Mouse (Mus musculus) MEL (cell line): ENCODE results near the gene 1600002K03Rik. TPM values are rescaled to one million over a fixed set of nuclear protein-coding genes. Genes with fewer than 3 reads are reported as not detected.
A peak's percentile ranks its signal among the peaks of the same experiment; 100 is the strongest.

ENCODE experiments used
- DNase-seq: peaks from one replicate; pipeline ENCODE4 v3.0.0; 2011; ENCODE audit warnings: low read depth, low spot score
- H3K27ac ChIP-seq: 2 replicates; pipeline ENCODE4 v1.5.1; 2012; ENCODE audit warnings: low read depth, mild to moderate bottlenecking, control low read depth, low read length, moderate library complexity; ENCODE audit not compliant: control insufficient read depth
- H3K27me3 ChIP-seq, 2 experiments: fragments of 150-350 bp in 1 of 2; sonication (generic) in 1 of 2; 2 replicates each; pipeline ENCODE4 v1.6.1; 2012; ENCODE audit warnings: low read length in 2 of 2, mild to moderate bottlenecking in 2 of 2, improper control_type of control experiment in 1 of 2, moderate library complexity in 1 of 2; ENCODE audit not compliant: insufficient read depth in 2 of 2, control insufficient read depth in 1 of 2
- H3K36me3 ChIP-seq, 2 experiments: 2 replicates each; pipeline ENCODE4 v1.6.1; 2012 to 2014; ENCODE audit warnings: low read length in 2 of 2, improper control_type of control experiment in 1 of 2, inconsistent platforms in 1 of 2, mild to moderate bottlenecking in 1 of 2; ENCODE audit not compliant: insufficient read depth in 2 of 2, control insufficient read depth in 1 of 2
- H3K4me1 ChIP-seq, 2 experiments: fragments of 150-350 bp in 1 of 2; sonication (generic) in 1 of 2; 2 replicates each; pipeline ENCODE4 v1.6.1; 2012; ENCODE audit warnings: low read length in 2 of 2, improper control_type of control experiment in 1 of 2, mild to moderate bottlenecking in 1 of 2; ENCODE audit not compliant: insufficient read depth in 2 of 2, control insufficient read depth in 1 of 2
- H3K4me3 ChIP-seq, 2 experiments: fragments of 150-350 bp in 1 of 2; sonication (generic) in 1 of 2; 2 replicates each; pipeline ENCODE4 v1.5.1; 2012; ENCODE audit warnings: low read depth in 2 of 2, low read length in 2 of 2, mild to moderate bottlenecking in 2 of 2, moderate library complexity in 2 of 2, control low read depth in 1 of 2, improper control_type of control experiment in 1 of 2; ENCODE audit not compliant: control insufficient read depth in 1 of 2, insufficient read depth in 1 of 2
- H3K79me2 ChIP-seq: 2 replicates; pipeline ENCODE4 v1.6.1; 2012; ENCODE audit warnings: mild to moderate bottlenecking, low read length, moderate library complexity; ENCODE audit not compliant: control insufficient read depth, poor library complexity, insufficient read depth
- H3K9ac ChIP-seq: 2 replicates; pipeline ENCODE4 v1.6.1; 2012; ENCODE audit warnings: low read depth, mild to moderate bottlenecking, control low read depth, low read length, moderate library complexity; ENCODE audit not compliant: control insufficient read depth, poor library complexity, severe bottlenecking
- H3K9me3 ChIP-seq: fragments of 150-350 bp; sonication (generic); replicated peaks from 2 replicates; pipeline ENCODE4 v1.6.1; 2012; ENCODE audit warnings: mild to moderate bottlenecking, low read length, improper control_type of control experiment, moderate library complexity; ENCODE audit not compliant: insufficient read depth
- BHLHE40 ChIP-seq: IDR thresholded peaks from 2 replicates; pipeline ENCODE4 v1.6.1; 2012; ENCODE audit warnings: low read depth, mild to moderate bottlenecking, inconsistent platforms, low read length, improper control_type of control experiment, borderline replicate concordance
- CHD2 ChIP-seq: IDR thresholded peaks from 2 replicates; pipeline ENCODE4 v1.6.1; 2011; ENCODE audit warnings: low read length, improper control_type of control experiment
- E2F4 ChIP-seq: IDR thresholded peaks from 2 replicates; pipeline ENCODE4 v1.6.1; 2011; ENCODE audit warnings: low read depth, low read length, improper control_type of control experiment, borderline replicate concordance
- EP300 ChIP-seq, 2 experiments: IDR thresholded peaks; 2 replicates each; pipeline ENCODE4 v1.6.1; 2011; ENCODE audit warnings: improper control_type of control experiment in 2 of 2, low read length in 2 of 2, low read depth in 1 of 2, mild to moderate bottlenecking in 1 of 2
- ETS1 ChIP-seq: IDR thresholded peaks from 2 replicates; pipeline ENCODE4 v1.6.1; 2012; ENCODE audit warnings: low read depth, mild to moderate bottlenecking, inconsistent platforms, low read length, improper control_type of control experiment, moderate library complexity
- GABPA ChIP-seq: IDR thresholded peaks from 2 replicates; pipeline ENCODE4 v1.6.1; 2012; ENCODE audit warnings: low read depth, mild to moderate bottlenecking, inconsistent platforms, low read length, improper control_type of control experiment, moderate library complexity
- GATA1 ChIP-seq: IDR thresholded peaks from 2 replicates; pipeline ENCODE4 v1.6.1; 2011; ENCODE audit warnings: low read depth, low read length, improper control_type of control experiment
- HCFC1 ChIP-seq: IDR thresholded peaks from 2 replicates; pipeline ENCODE4 v1.6.1; 2012; ENCODE audit warnings: low read depth, mild to moderate bottlenecking, inconsistent platforms, low read length, improper control_type of control experiment, moderate library complexity
- KAT2A ChIP-seq: conservative IDR thresholded peaks from 2 replicates; pipeline ENCODE4 v1.6.1; 2012; ENCODE audit warnings: low read depth, low read length, improper control_type of control experiment, inconsistent platforms
- MAX ChIP-seq: IDR thresholded peaks from 2 replicates; pipeline ENCODE4 v1.6.1; 2011; ENCODE audit warnings: low read length, improper control_type of control experiment
- MAZ ChIP-seq: IDR thresholded peaks from 2 replicates; pipeline ENCODE4 v1.6.1; 2012; ENCODE audit warnings: low read depth, mild to moderate bottlenecking, inconsistent platforms, low read length, improper control_type of control experiment
- MEF2A ChIP-seq: IDR thresholded peaks from 2 replicates; pipeline ENCODE4 v1.6.1; 2014; ENCODE audit warnings: low read depth, mild to moderate bottlenecking, inconsistent platforms, low read length, improper control_type of control experiment; ENCODE audit not compliant: poor library complexity, insufficient replicate concordance, severe bottlenecking; ENCODE audit errors: extremely low read depth
- MXI1 ChIP-seq: IDR thresholded peaks from 2 replicates; pipeline ENCODE4 v1.6.1; 2011; ENCODE audit warnings: mild to moderate bottlenecking, low read depth, low read length, improper control_type of control experiment
- MYC ChIP-seq: IDR thresholded peaks from 2 replicates; pipeline ENCODE4 v1.6.1; 2011; ENCODE audit warnings: low read depth, mild to moderate bottlenecking, low read length, improper control_type of control experiment, moderate library complexity
- NELFE ChIP-seq: IDR thresholded peaks from 2 replicates; pipeline ENCODE4 v1.6.1; 2011; ENCODE audit warnings: low read depth, low read length, improper control_type of control experiment
- NRF1 ChIP-seq: IDR thresholded peaks from 2 replicates; pipeline ENCODE4 v1.6.1; 2014; ENCODE audit warnings: low read depth, mild to moderate bottlenecking, inconsistent platforms, low read length, improper control_type of control experiment, moderate library complexity; ENCODE audit not compliant: poor library complexity, insufficient read depth, severe bottlenecking
- POLR2A ChIP-seq, 2 experiments: IDR thresholded peaks; 2 replicates each; pipeline ENCODE4 v1.6.1; 2011 to 2012; ENCODE audit warnings: low read length in 2 of 2, mild to moderate bottlenecking in 2 of 2, control low read depth in 1 of 2, improper control_type of control experiment in 1 of 2, low read depth in 1 of 2, moderate library complexity in 1 of 2; ENCODE audit not compliant: control insufficient read depth in 1 of 2, insufficient read depth in 1 of 2, poor library complexity in 1 of 2
- POLR2AphosphoS2 ChIP-seq: IDR thresholded peaks from 2 replicates; pipeline ENCODE4 v1.6.1; 2011; ENCODE audit warnings: low read length, improper control_type of control experiment
- POLR2AphosphoS5 ChIP-seq: IDR thresholded peaks from 2 replicates; pipeline ENCODE4 v1.6.1; 2012; ENCODE audit warnings: low read depth, borderline replicate concordance, mild to moderate bottlenecking, inconsistent platforms, low read length, moderate library complexity, mixed read lengths
- RCOR1 ChIP-seq: IDR thresholded peaks from 2 replicates; pipeline ENCODE4 v1.6.1; 2012; ENCODE audit warnings: low read depth, mild to moderate bottlenecking, inconsistent platforms, low read length, improper control_type of control experiment
- SIN3A ChIP-seq: IDR thresholded peaks from 2 replicates; pipeline ENCODE4 v1.6.1; 2012; ENCODE audit warnings: low read length, improper control_type of control experiment, inconsistent platforms
- TBP ChIP-seq: IDR thresholded peaks from 2 replicates; pipeline ENCODE4 v1.8.0; 2011; ENCODE audit warnings: low read depth, low read length, improper control_type of control experiment
- TCF12 ChIP-seq: IDR thresholded peaks from 2 replicates; pipeline ENCODE4 v1.6.1; 2014; ENCODE audit warnings: low read depth, mild to moderate bottlenecking, inconsistent platforms, low read length, improper control_type of control experiment, moderate library complexity
- UBTF ChIP-seq: IDR thresholded peaks from 2 replicates; pipeline ENCODE4 v1.6.1; 2012; ENCODE audit warnings: low read depth, mild to moderate bottlenecking, inconsistent platforms, low read length, improper control_type of control experiment, moderate library complexity, borderline replicate concordance; ENCODE audit not compliant: insufficient read depth
- USF1 ChIP-seq: IDR thresholded peaks from 2 replicates; pipeline ENCODE4 v1.6.1; 2014; ENCODE audit warnings: low read depth, mild to moderate bottlenecking, inconsistent platforms, low read length, improper control_type of control experiment, moderate library complexity
- ZC3H11A ChIP-seq: IDR thresholded peaks from 2 replicates; pipeline ENCODE4 v1.6.1; 2012; ENCODE audit warnings: low read depth, mild to moderate bottlenecking, inconsistent platforms, low read length, improper control_type of control experiment
- ZMIZ1 ChIP-seq: IDR thresholded peaks from 2 replicates; pipeline ENCODE4 v1.6.1; 2012; ENCODE audit warnings: low read depth, mild to moderate bottlenecking, inconsistent platforms, low read length, improper control_type of control experiment, moderate library complexity
- ZNF384 ChIP-seq: IDR thresholded peaks from 2 replicates; pipeline ENCODE4 v1.6.1; 2012; ENCODE audit warnings: low read depth, mild to moderate bottlenecking, inconsistent platforms, low read length, improper control_type of control experiment
- polyA plus RNA-seq, 2 experiments: library from polyadenylated mRNA; stranded (reverse) in 1 of 2; unstranded in 1 of 2; fragments of >175 nt in 1 of 2; fragments of >200 nt in 1 of 2; gene quantifications; 2 replicates each; pipeline versions ENCODE4 v1.2.1 to v1.2.4; 2012; ENCODE audit warnings: low replicate concordance in 2 of 2, low read depth in 1 of 2; ENCODE audit not compliant: insufficient read length in 2 of 2, insufficient read depth in 1 of 2, missing spikeins in 1 of 2
- total RNA-seq: library from RNA; depleted of rRNA; stranded (reverse); fragments of 300-350 nt; gene quantifications from 2 replicates; pipeline ENCODE4 v1.2.3, GENCODE M21; 2012

The 1600002K03Rik gene
- total and polyA plus RNA-seq, 3 experiments = 11.4 to 16.9 TPM; not detected in 1

DNA sequence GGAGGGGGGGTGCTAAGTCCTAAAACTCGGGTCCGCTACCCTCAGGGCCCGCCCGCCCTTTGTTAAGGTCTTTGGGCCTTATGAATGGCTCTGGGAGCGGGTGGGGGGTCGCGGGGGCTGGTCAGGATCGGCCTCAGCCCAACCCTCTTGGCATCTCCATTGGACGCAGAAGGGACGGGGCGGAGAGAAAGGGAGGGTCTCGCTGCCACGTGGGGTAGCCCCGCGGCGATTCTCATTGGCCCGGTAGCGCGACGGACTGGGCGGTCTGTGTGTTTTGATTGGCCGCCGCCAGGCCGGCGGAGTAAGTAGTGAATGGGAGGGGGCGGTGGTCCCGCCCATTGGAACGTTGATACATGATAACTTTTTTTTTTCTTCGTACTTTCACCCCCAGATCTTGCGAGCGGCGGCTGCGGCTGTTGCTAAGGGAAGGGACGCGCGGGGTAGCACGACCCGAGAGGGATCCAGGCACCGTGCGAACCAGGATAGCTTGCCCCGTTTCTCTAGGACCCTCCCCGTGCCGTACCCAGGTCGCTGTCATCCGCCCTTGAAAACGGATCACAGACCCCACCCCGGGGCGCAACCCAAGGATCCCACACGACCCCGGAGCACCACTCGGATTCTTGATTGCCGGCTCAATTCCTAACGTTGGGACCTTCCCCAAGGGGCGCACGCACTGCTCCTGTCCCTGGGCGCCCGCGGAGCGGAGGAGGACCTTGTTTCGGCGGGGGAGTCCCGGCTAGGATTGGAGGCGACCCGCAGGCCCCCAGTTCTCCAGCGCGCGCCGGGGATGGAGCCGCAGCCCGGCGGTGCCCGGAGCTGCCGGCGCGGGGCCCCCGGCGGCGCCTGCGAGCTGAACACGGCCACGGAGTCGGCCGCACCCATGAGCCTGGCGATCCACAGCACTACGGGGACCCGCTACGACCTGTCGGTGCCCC lies 23.2 kb upstream of the 1600002K03Rik start:
- TF ChIP-seq POLR2AphosphoS2 (peak; percentile 26; the same call in 1 of the 2 replicates), USF1 (peak; percentile 91), POLR2AphosphoS5 (no peak), NRF1 (no peak), ZMIZ1 (0 out of 2 replicates have a peak, but pooled peaks have one; percentile 1), BHLHE40 (peak; percentile 90), SIN3A (peak; percentile 96), GATA1 (peak; percentile 44; the same call in 1 of the 2 replicates), MXI1 (peak; percentile 84), CHD2 (peak; percentile 31; the same call in 1 of the 2 replicates), TBP (peak; percentile 88), RCOR1 (0 out of 2 replicates have a peak, but pooled peaks have one; percentile 2), UBTF (0 out of 2 replicates have a peak, but pooled peaks have one; percentile 49), MAZ (peak; percentile 94), MAX (peak; percentile 85), E2F4 (no peak), ETS1 (peak; percentile 52; the same call in 1 of the 2 replicates), MEF2A (no peak), KAT2A (no peak; the same call in 1 of the 2 replicates), NELFE (peak; percentile 80), ZNF384 (peak; percentile 98), EP300 (IDR thresholded peaks at IDR 0.05; ENCODE audit: low read depth in 1 of 2, low read length in 2 of 2) (peak in 1 of 2 experiments; percentile 51; a peak in 2 of 4 replicates), TCF12 (0 out of 2 replicates have a peak, but pooled peaks have one; percentile 32), GABPA (no peak), MYC (no peak), ZC3H11A (no peak), POLR2A (IDR thresholded peaks at IDR 0.05; ENCODE audit: control insufficient read depth in 1 of 2, insufficient read depth in 1 of 2, low read depth in 1 of 2, low read length in 2 of 2, poor library complexity in 1 of 2) (peak; percentile 47 to 78; a peak in 2 of 4 replicates), HCFC1 (peak; percentile 66)
- Histone ChIP-seq H3K9ac (peak overlapping the region; percentile 87), H3K79me2 (peaks cover 32% of the 10 kb centered on the region), H3K27me3 (no peaks in the 10 kb centered on the region), H3K4me3 (peak overlapping the region; percentile 84 to 90), H3K9me3 (no peaks in the 10 kb centered on the region), H3K36me3 (peaks cover 0 to 20% of the 10 kb centered on the region in 2 experiments; a peak in 2 of 4 replicates), H3K27ac (peak overlapping the region; percentile 86), H3K4me1 (peaks cover 0 to 44% of the 10 kb centered on the region in 2 experiments; a peak in 2 of 4 replicates)
- peak; percentile 99 for DNase-seq
